Mouse (Mus musculus) liver, postnatal 0 days (tissue): ENCODE data around the gene Mlc1. TPM values are rescaled to one million over a fixed set of nuclear protein-coding genes. Genes with fewer than 3 reads are reported as not detected.

Source experiments
- ATAC-seq: fragments of 200-750 bp; cut with Nextera tagmentation; 2 replicates; pipeline ENCODE4 v1.8.0; 2017; ENCODE audit warnings: mild to moderate bottlenecking, moderate library complexity
- DNase-seq: peaks from one replicate; pipeline ENCODE4 v3.0.0-alpha.2; 2016
- H3K27ac ChIP-seq: fragments of 300-500 bp; sonication (generic); 2 replicates; pipeline ENCODE4 v1.5.1; 2014; ENCODE audit warnings: antibody characterized with exemption, moderate library complexity, mild to moderate bottlenecking, low read depth
- H3K27me3 ChIP-seq: fragments of 300-500 bp; sonication (generic); 2 replicates; pipeline ENCODE4 v1.6.1; 2014; ENCODE audit warnings: low read length, control low read depth, mixed read lengths; ENCODE audit not compliant: insufficient read depth
- H3K36me3 ChIP-seq: fragments of 300-500 bp; sonication (generic); replicated peaks from 2 replicates; pipeline ENCODE4 v1.6.1; 2014; ENCODE audit warnings: mild to moderate bottlenecking, control low read depth, low read length, moderate library complexity, mixed read lengths; ENCODE audit not compliant: insufficient read depth
- H3K4me1 ChIP-seq: fragments of 300-500 bp; sonication (generic); 2 replicates; pipeline ENCODE4 v1.6.1; 2014; ENCODE audit warnings: antibody characterized with exemption, mild to moderate bottlenecking, control low read depth; ENCODE audit not compliant: insufficient read depth
- H3K4me2 ChIP-seq: fragments of 300-500 bp; sonication (generic); 2 replicates; pipeline ENCODE4 v1.6.1; 2014; ENCODE audit warnings: low read depth, mild to moderate bottlenecking, low read length, moderate library complexity, mixed read lengths
- H3K4me3 ChIP-seq: fragments of 300-500 bp; sonication (generic); 2 replicates; pipeline ENCODE4 v1.5.1; 2014; ENCODE audit warnings: low read depth, low read length
- H3K9ac ChIP-seq: fragments of 300-500 bp; sonication (generic); replicated peaks from 2 replicates; pipeline ENCODE4 v1.6.1; 2014; ENCODE audit warnings: mild to moderate bottlenecking, moderate library complexity
- H3K9me3 ChIP-seq: fragments of 300-500 bp; sonication (generic); 2 replicates; pipeline ENCODE4 v1.6.1; 2016; ENCODE audit warnings: mild to moderate bottlenecking, control low read depth, low read length, mixed read lengths
- CTCF ChIP-seq: sonication (generic); IDR thresholded peaks from 2 replicates; pipeline ENCODE4 v1.5.1; 2016; ENCODE audit warnings: antibody characterized with exemption, low read depth
- EP300 ChIP-seq: IDR thresholded peaks from 2 replicates; pipeline ENCODE4 v1.6.1; 2016; ENCODE audit warnings: antibody characterized with exemption, low read depth, mild to moderate bottlenecking
- WGBS: fragments of 180-500 bp; shearing (Covaris S2); extraction: QIAGEN DNeasy Blood & Tissue Kit; methylation state at CpG from one replicate; pipeline ENCODE4 v1.1.7; 2014; ENCODE audit not compliant: insufficient replicate concordance; 5-methylcytosine and 5-hydroxymethylcytosine counted together
- polyA plus RNA-seq: library from polyadenylated mRNA; unstranded; fragments of >200 nt; fragmentation: Nextera tagmentation; extraction: Ambion mirVana; gene quantifications from 2 replicates; pipeline ENCODE4 v1.2.1, GENCODE M21; 2015

Mlc1 gene
- not detected in 2 replicates for polyA plus RNA-seq

DNA sequence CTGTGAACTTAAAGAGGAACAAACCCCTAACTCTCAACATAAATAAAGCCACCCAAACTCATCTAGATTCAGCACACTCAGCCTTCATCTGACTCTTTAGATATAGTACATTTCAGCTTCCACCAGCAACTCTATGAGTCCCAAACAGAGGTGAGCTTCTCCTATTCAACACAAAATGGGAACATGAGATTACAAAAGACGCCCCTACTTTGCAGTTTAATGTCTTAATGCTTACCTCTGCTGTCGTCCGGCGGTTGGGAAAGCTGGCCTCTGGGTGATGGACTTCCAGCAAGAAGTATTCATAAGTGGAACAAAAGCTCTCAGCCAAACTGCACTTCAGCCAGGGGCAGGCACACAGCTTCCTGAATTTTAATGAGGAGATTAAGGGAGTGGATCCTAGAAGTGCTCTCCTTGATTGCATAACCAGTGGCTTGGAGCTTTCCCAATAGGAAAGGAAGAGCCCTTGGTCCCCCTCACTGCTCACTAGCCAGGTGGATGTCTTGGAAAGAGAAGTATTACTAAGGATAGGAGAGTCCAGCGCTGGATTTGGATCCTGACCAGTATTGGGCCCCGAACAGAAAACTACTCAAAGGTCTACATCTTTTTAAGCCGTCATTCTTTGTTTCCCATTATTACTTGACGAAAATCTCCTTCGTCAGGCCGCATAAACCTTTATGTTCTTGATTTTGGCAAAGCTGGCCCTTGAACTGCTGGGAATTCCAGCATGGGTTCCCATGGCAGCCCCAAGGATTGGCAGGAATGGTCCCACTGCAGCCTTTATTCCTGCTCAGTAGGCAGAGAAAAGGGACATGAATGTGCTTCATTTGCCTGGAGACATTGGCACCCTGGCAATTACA, at the start of gene Mlc1:
TSS of gene Mlc1 (minus strand) at position 727 of the 857 bp plus-strand sequence.
- 75% methylated on average over 10 of the region's 10 CpGs for WGBS
- Histone ChIP-seq H3K4me2 (no peak within 1 kb of the TSS), H3K36me3 (no peaks in the 10 kb centered on the region)

DNA sequence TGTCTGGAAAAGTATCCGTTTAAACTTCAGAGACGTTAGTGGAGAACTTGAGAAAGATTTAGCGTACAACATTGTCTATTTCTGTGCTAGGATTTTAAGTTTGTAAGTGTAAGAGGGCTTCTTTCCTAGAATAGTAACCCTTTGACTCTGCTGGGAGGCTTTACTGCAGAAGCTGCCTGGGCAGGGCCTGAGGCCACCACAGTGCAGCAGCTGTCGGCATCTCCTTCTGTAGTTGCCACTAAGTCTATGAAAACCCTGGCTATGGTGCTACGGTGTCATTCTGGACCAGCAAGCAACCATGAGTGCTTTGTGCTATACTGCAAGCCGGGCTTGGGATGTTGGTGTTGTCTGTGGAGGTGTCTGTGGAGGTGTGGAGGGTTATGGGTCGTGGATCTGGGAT, 41.7 kb upstream of the Mlc1 start:
- H3K27ac ChIP-seq: no peak overlapping the region
- H3K4me1 ChIP-seq: no peaks in the 10 kb centered on the region
- H3K36me3 ChIP-seq: no peaks in the 10 kb centered on the region
- TF ChIP-seq EP300 (no peak), CTCF (no peak)
- H3K27me3 ChIP-seq: no peaks in the 10 kb centered on the region
- DNase-seq: no peak
- H3K4me2 ChIP-seq: no peak overlapping the region
- no peaks in the 10 kb centered on the region for H3K9me3 ChIP-seq
- no peak overlapping the region for H3K9ac ChIP-seq
- no peak for ATAC-seq
- 75% methylated on average over 7 of the region's 7 CpGs for WGBS
- no peak overlapping the region for H3K4me3 ChIP-seq

More for the DNA sequence above, at the start of gene Mlc1:
- Histone ChIP-seq H3K9ac (no peak within 1 kb of the TSS), H3K4me3 (no peak within 1 kb of the TSS), H3K27me3 (no peaks in the 10 kb centered on the region), H3K27ac (no peak within 1 kb of the TSS), H3K9me3 (no peaks in the 10 kb centered on the region), H3K4me1 (no peaks in the 10 kb centered on the region)
- DNase-seq: no peak
- no peak for ATAC-seq
- TF ChIP-seq CTCF (no peak), EP300 (no peak)

DNA sequence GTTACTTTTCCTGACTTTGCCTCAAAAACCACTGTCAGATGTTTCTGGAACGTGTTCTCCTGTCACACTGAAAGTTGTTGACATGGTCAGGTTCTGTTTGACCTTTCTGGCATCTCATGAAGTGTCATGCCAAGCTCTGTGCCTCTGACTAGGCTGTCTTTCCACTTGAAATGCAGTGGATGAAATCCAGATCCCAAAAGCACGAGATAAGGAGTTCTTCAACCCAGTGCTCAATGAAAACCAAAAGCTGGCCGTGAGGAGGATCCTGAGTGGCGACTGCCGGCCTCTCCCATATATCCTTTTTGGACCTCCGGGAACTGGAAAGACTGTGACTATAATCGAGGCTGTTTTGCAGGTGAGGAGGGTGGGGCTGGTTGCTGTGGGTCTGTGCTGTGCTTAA, 41.3 kb upstream of the Mlc1 start:
- Histone ChIP-seq H3K27me3 (no peaks in the 10 kb centered on the region), H3K4me1 (no peaks in the 10 kb centered on the region), H3K27ac (no peak overlapping the region), H3K9ac (no peak overlapping the region), H3K4me3 (no peak overlapping the region), H3K9me3 (no peaks in the 10 kb centered on the region), H3K36me3 (no peaks in the 10 kb centered on the region), H3K4me2 (no peak overlapping the region)
- TF ChIP-seq EP300: no peak
- TF ChIP-seq CTCF: no peak
- ATAC-seq: no peak
- 56% methylated on average over 7 of the region's 7 CpGs for WGBS
- DNase-seq: no peak

DNA sequence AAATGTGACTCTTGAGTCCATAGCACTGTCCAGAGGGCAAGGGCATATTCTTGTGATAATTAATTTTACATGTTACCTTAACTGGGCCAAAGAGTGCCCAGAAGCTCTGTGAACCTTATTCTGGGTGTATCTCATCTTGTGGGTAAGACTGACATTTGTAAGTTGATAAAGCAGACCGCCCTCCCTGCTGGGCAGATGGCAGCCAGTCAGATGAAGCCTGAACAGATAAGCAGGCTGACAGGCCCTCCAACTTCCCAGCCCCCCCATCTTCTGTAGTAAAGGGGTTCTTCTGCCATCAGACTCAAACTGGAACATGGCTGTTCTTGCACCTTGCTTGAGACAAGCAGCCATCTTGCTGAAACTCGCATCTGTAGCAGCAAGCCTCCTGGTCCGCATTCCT, 37.9 kb upstream of the Mlc1 start:
- H3K9me3 ChIP-seq: no peaks in the 10 kb centered on the region
- ATAC-seq (no peak), DNase-seq (no peak)
- no peak for TF ChIP-seq EP300
- TF ChIP-seq CTCF: no peak
- no peaks in the 10 kb centered on the region for H3K36me3 ChIP-seq
- no peak overlapping the region for H3K27ac ChIP-seq
- H3K4me3 ChIP-seq: no peak overlapping the region
- H3K9ac ChIP-seq: no peak overlapping the region
- H3K27me3 ChIP-seq: no peaks in the 10 kb centered on the region
- H3K4me2 ChIP-seq: no peak overlapping the region
- H3K4me1 ChIP-seq: no peaks in the 10 kb centered on the region
- WGBS: 56% methylated on average over 3 of the region's 3 CpGs

DNA sequence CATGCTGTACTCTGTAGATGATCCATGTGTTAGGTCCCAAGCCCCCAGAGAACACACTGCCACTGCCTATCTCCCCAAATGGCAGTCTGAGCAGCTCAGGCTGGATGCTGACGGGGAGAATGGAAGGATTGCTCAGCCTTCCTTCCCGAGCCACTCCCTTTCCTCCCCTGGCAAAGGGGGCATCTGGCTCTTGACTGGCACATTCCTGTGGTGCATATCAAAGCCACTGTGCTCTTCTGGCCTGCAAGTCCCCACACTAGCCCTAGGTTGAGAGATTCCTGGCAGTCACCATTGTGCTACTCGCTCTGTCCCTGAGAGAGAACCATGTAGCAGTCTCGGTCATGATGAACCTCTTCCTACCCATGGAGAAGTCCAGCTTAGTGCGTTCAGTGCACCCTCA, 29.0 kb upstream of the Mlc1 start:
- Histone ChIP-seq H3K4me1 (no peaks in the 10 kb centered on the region), H3K9me3 (no peaks in the 10 kb centered on the region), H3K27ac (no peak overlapping the region), H3K4me3 (no peak overlapping the region), H3K27me3 (no peaks in the 10 kb centered on the region), H3K4me2 (no peak overlapping the region), H3K36me3 (no peaks in the 10 kb centered on the region), H3K9ac (no peak overlapping the region)
- 78% methylated on average over 5 of the region's 5 CpGs for WGBS
- DNase-seq (no peak), ATAC-seq (no peak)
- TF ChIP-seq CTCF (no peak), EP300 (no peak)

DNA sequence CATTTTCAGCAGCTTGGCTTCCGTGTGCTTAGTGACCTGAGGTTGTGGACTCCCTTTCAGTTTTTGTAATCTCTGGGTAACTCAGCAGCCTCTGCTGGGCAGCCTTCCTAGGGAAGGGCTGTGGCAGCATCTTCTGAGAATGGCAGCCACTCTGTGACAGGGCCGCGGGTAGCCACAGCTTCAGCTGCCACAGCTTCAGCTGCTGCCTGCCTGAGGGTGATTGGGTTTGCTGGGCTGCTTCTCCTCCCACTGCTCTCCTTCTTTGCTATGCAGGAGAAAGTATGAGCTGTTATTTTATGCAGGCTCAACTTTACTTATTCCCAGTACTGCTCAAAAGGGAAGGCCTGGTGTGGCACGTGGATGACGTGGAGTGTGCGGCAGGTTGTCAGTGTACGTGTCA, 28.2 kb upstream of the Mlc1 start:
- no peak overlapping the region for H3K4me3 ChIP-seq
- no peak overlapping the region for H3K4me2 ChIP-seq
- TF ChIP-seq CTCF (no peak), EP300 (no peak)
- no peaks in the 10 kb centered on the region for H3K27me3 ChIP-seq
- H3K27ac ChIP-seq: no peak overlapping the region
- no peak overlapping the region for H3K9ac ChIP-seq
- no peaks in the 10 kb centered on the region for H3K9me3 ChIP-seq
- no peaks in the 10 kb centered on the region for H3K36me3 ChIP-seq
- H3K4me1 ChIP-seq: no peaks in the 10 kb centered on the region
- 81% methylated on average over 7 of the region's 7 CpGs for WGBS
- DNase-seq (no peak), ATAC-seq (no peak)
